Mouse (Mus musculus) megakaryocyte-erythroid progenitor cell, adult 5-6 weeks (primary cell): ENCODE measurements at regions not wholly inside any gene's neighbourhood (a gene's known extent, or its start where the extent isn't known, plus 50 kb on each side); places are given as distances from the start of the nearest gene placed in this dataset.

ENCODE experiments used
- ATAC-seq: replicated peaks from 2 replicates; pipeline ENCODE4 v1.8.0; 2016; ENCODE audit warnings: mild to moderate bottlenecking, inconsistent platforms; ENCODE audit not compliant: severe bottlenecking, poor library complexity, low FRiP score, low TSS enrichment

DNA sequence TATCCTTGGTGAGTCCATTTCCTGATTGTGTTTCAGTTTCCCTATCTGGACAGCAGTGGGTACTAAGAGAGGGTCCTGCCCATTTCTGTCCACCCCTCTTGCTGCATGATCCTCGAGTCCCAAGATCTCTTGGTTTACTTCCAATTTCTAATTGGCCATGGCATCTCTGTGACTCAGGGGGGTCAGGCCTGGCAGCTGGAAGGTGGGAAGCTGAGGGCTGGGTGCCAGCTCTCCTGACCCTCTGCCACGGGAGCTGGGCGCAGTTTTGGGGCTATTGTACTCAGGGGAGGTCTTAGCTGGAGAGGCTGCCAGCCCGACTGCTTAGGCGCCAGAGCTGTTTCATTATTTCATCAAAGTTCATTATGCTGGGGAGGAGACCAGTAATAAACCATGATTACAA lies 169.7 kb upstream of the Msx2 start:
- no peak for ATAC-seq

DNA sequence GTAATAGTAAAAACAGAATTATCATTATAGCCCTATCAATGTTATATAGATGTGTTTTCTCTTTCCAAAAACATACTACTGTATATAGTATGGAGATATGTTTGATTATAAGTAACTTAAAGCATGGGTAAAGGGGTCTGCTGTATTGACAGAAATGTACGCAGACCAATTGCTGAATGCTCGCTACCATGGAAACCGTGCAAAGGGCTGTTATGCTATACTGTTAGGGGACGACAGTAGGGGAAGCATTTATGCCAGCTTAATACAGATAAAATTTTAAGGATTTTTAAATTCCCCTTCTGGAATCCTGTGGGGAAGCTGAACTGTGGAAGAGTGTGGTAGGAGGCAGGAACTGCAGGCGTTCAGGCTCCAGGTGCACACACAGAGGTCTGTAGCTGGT lies 166.7 kb upstream of the Msx2 start:
- ATAC-seq, result no peak

DNA sequence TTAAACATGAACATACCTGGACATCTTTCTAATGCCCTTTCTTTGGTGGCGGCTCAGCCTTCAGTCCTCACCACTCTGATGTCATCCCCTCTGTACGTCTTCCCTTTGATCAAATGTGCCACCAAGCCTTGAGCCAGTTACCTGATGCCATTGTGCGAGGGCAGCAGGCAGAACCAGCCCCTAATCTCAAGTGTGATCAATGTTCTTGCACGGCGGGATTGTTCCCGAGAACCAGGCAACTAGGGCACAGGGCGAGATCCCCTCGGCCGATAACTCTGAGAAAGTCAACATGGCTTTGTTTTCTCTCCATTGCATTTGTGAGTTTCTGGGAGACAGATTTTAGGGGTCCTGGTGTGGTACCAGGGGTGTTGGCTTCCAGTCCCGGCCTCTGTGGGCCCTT lies 166.2 kb upstream of the Msx2 start:
- ATAC-seq, result no peak

DNA sequence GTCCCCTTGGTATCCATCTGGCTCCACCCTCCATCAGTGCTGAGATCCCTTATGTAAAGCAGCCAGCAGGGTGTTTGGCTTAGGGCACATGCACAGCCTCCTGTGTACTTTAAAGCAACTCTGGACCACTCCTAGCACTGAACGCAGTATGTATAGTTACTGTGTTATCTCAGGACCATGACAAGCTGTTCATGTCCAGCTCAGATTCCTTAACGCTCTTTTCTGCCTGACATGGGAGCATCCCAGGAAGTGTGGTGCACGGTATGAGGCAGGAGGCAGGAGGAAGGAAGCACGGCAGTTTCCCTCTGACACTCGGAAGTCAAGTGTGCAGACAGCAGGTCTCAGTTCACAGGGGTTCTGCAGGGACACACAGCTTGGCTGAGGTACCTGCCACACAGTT lies 163.1 kb upstream of the Msx2 start:
- ATAC-seq, result no peak

GRCm38 (mm10) chr13:53634637-53635203 lies 161.8 kb upstream of the Msx2 start:
- no peak for ATAC-seq

- ATAC-seq, result no peak
Observed at GRCm38 (mm10) chr13:53598050-53598449, 125.2 kb upstream of the Msx2 start.

DNA sequence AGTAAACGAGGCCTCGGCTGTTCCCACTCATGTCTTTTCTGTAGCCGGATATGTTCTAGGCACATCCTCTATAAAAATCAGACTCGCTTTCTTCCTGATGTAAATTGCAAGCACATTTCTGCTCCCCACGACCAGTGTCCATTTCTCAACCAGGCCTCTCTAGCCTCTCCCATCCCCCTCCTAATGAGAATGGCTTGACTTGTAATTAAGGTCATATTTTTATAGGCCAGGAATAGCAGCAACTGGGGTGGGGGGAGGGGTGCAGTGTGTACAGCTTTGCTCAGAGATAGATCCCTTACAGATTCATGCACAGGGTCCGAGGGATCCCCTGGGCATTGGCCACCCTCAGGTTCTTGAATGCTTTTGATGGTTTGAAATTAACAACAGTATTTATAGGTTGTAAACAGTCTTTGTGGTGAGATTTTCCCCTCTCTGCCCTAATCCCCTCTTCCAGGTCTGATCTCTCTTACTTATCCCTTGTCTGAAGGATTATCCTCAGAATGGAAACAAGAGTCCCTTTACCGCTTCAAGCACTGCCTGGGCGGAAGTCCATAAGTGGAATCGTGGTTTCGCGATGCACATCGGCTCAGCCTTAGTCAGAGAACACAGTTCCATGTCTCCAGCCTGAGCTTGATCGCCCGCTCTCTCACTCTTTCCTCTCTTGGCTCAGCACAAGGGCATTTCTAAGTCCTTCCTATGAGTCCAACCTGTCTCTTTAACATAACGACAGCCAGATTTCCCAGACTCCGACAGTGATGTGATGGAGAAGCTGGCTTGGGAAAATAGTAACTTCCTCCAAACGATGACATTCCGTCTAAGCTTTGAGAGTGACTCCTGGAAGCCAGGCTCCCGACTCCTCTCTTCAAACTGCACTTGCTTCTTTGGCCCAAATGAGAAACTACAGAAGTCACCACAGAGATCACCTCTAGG lies 124.3 kb upstream of the Msx2 start:
- ATAC-seq, result no peak

- ATAC-seq, result no peak
Observed at GRCm38 (mm10) chr13:53592755-53593154, 119.9 kb upstream of the Msx2 start.

GRCm38 (mm10) chr13:53586771-53587170 lies 113.9 kb upstream of the Msx2 start:
- ATAC-seq, result no peak

DNA sequence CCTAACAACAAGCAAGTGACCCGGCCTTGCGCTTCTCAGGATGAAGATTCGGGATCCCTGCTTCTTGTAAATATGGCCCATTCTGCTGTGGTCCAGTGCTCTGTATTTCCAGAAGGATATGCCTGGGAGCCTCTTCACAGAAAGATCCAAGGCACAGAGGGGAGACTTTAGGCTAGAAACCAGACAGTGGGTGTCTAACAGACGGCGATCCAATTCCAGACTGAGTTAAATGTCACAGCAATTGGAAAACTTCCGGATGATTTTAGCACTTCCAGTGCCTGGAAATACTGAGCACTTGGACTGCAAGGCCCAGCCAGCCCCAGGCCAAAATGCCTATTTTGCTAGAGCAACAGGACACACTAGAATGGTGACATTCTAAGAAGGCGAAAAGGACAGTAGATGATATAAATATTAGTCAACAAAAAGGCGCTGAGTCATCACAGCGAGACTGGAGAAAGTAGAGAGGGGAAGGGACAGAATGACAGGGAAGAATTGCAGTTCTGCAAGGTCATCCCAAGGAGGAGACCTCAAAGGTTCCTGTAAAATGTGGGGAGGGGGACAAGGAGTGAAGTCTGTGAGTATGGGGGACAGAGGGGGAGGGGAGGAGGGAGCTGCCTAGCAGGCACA lies 111.7 kb upstream of the Msx2 start:
- ATAC-seq, result no peak

GRCm38 (mm10) chr13:53553876-53554577 lies 81.2 kb upstream of the Msx2 start:
- no peak for ATAC-seq

GRCm38 (mm10) chr13:53553192-53553875 lies 80.5 kb upstream of the Msx2 start:
- ATAC-seq, result peak; percentile 61

DNA sequence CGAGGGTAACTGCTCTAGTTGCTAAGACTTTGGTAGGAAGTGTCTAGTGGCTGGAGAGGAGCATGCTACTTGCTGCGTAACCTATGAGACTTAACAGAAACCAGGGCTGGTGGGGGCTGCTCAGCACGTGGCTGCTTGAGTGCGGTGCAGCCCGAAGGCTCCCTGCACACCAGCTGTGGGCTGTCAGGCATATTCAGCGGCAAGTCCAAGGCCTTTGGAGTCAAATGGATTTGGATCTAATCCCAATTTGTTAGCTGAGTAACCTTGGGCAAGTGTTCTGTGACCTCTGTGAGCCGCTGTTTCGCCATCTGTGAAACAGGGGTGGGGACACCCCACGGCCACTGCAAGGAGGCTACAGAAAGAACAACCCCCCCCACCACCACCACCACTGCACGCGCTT lies 75.5 kb upstream of the Msx2 start:
- ATAC-seq, result no peak

DNA sequence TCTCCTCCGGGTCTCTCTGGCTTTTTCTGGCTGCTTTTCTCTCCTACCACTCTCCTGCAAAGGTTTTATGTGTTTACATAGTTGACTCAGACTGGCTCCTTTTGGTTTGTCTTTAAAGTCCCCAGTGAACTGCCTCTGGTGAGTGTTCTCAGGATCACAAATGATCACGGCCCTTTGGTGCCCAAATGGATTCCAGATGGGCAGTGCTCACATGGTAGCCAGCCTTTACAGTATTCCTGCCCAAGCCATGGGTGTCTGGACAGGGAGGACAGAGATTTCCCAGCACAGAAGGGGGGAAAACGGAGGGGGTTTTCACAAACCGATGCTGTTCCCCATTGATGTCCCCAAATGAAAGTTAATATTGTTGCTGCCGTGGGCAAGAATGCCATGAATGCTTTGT lies 70.4 kb upstream of the Msx2 start:
- no peak for ATAC-seq

DNA sequence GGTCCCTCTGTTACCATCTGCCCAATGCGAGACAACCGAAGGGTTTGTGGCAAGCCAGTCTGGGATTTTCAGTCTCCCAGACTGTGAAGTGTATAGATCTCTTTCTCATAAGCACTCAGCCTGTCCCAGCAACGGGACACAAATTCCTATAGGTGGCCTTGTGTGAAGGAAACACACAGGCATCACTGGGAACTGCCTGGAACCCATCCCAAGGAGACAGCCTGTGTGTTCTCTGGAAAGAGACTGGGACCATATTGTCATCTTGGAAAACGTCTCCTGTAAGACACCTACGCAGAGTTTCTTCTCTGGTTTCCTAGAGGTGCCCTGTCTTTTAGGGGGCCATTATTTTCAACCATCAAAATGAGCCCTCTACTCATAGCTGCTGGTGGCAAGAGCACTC lies 66.9 kb upstream of the Msx2 start:
- ATAC-seq, result no peak

DNA sequence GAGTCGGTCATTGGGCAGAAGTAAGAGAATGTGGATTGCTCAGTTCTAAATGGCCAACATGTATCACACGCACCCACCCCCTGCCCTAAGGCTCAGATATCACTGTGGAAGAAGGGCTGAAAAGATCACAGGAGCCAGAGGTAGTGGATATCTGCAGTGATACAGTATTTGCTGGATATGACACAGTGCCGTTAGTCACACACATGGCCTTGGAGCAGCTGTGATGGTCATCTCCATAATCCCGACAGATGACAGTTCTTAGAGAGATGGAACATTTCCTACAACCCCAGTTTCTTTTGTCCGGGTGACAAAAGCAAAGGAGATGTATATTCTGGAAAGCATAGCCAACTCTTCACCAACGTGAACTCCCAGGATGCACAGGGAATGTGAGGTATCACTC lies 65.1 kb upstream of the Msx2 start:
- no peak for ATAC-seq

- ATAC-seq, result no peak
Observed at GRCm38 (mm10) chr13:53535781-53536425, 63.0 kb upstream of the Msx2 start.

DNA sequence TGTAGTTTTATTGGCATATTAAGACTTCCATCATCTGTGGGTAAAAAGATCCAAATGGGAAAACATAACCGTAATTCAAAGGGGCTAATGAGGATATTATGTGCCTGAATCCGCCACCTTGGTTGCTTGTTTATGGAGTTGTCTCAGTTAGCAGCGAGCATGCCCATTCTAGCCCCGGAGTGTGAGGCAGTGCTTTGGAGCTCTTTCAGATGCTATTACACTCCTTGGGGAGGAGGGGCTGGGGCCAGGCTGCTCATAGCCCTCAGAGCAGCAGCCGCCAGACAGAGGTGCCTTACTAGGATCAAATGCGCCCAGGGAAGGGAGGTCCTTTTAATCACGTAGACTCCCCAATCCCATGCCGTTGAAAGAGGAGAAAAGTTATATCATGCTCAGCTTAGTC lies 60.9 kb upstream of the Msx2 start:
- ATAC-seq, result no peak

DNA sequence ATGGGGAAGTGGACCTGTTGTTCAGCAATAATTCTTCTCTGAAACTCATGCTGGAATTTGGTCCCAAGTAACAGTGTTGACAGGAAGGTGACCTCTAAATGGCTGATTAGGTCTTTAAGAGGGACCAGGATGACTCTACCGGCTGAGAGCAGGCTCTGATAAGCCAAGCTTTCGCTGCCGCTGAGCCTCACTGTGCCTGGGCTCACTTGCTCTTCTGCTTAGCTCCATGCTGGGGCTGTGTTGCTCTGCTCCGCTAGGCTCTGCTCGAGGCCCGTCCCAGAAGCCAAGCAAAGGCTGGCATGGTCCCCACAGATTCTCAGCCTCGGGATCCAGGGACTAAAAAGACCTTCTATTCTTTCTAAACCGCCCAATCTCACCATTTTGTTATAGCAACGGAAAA lies 54.0 kb upstream of the Msx2 start:
- no peak for ATAC-seq
